Mouse (Mus musculus) testis, adult 2 months (tissue): ENCODE results near the gene Apbb1.

Experiments
- CTCF ChIP-seq: fragments of 200-500 bp; IDR thresholded peaks from 2 replicates; pipeline ENCODE4 v1.5.1; 2012; ENCODE audit warnings: low read depth, mild to moderate bottlenecking, inconsistent platforms, low read length, moderate library complexity; ENCODE audit not compliant: control insufficient read depth, insufficient read depth, insufficient replicate concordance
- POLR2A ChIP-seq: fragments of 200-500 bp; IDR thresholded peaks from 2 replicates; pipeline ENCODE4 v1.6.1; 2012; ENCODE audit warnings: low read depth, mild to moderate bottlenecking, inconsistent platforms, low read length, moderate library complexity; ENCODE audit not compliant: control insufficient read depth

- peak; percentile 80 for TF ChIP-seq CTCF
- no peak for TF ChIP-seq POLR2A
Observed at GRCm38 (mm10) chr7:105515178-105515577, 66.3 kb downstream of the Apbb1 start.
